Mouse (Mus musculus): ENCODE measurements at regions not wholly inside any gene's neighbourhood (a gene's known extent, or its start where the extent isn't known, plus 50 kb on each side); places are given as distances from the start of the nearest gene placed in this dataset.
A peak's percentile ranks its signal among the peaks of the same experiment; 100 is the strongest.

- DNase-seq: no peak
These were observed 81.4 kb downstream of the Lhx2 start for GRCm38 (mm10) chr2:38420498-38420897.

DNA sequence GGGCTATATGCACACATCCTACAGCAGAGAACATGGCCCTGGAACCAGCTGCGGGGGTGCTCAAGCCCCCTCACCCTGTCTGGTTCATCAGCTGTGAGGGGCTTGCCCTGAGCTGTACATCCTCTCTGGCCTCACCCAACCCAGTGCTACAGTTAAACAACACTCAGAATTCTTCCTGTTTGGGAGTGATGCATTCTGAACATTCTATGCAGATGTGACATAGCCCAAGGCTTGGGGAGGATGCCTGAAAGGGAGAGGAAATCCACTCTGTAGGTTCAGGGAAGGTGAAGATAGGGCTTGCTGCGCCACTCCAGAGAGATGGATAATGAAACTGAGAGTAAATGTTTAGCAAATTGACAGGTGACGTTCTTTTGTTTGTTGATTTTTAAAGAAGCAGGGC is 83.3 kb downstream of the Lhx2 start:
- no peak for DNase-seq

DNA sequence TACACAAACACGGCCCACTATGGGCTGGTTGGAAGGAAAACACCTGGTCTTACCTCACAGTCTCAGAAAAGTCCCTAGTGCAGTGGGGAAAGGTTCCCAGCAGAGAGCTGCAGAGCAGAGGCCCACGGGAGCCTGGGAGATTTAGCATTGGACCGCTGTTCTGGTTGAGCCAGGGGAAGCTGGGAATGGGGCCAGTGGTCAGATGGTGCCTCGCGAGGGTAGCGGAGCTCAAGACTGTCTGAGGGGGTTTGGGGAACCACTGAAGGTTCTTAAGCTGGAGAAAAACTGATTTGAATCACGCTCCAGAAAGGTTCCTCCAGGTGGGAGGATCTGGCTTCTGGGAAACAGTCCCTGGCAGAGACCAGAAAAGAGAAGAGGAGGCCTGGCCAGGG is 84.8 kb downstream of the Lhx2 start:
- peak; percentile 33 for DNase-seq

GRCm38 (mm10) chr2:38424278-38424931 is 85.3 kb downstream of the Lhx2 start:
- no peak for DNase-seq

- no peak for DNase-seq
These were observed 85.9 kb downstream of the Lhx2 start for GRCm38 (mm10) chr2:38424976-38425375.

GRCm38 (mm10) chr2:38429752-38430378 is 81.6 kb upstream of the Nek6 start:
- DNase-seq: peak; percentile 81

DNA sequence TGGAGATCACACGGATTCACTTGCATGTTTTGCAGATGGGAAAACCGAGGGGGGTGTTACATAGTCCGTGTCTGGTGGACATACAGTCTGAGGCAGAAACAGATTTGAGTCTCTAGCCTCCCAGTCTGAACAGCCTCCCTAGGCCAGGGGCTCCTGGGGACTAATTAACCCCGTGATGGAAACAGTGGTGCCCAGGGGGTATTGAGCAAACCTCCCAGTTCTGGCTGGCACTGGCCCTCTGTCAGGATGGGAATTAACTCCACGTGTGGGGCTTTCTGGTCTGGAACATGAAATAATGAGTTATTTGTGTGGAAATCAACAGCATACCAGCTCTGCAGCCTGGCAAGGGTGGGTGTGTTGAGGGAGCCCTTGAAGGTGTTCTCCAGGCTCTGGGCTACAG is 79.9 kb upstream of the Nek6 start:
- DNase-seq: no peak

DNA sequence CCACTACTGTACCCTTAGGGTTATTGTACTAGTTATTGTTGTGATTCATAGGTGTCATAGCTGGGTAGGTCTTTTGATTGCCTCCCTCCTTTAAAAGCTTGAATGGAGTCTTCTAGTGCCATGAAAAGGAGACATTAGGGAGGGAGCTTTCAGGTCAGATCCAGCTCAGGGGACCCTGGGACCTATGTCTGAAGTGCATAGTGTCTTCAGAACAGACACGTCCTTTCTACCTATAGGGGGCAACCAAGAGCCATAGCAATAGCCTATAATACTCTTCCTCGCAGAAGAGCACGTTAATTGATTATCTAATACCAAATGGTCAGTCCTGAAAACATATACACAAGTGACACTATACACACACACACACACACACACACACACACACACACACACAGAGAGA is 77.7 kb upstream of the Nek6 start:
- no peak for DNase-seq

GRCm38 (mm10) chr2:38436701-38437100 is 74.7 kb upstream of the Nek6 start:
- no peak for DNase-seq

DNA sequence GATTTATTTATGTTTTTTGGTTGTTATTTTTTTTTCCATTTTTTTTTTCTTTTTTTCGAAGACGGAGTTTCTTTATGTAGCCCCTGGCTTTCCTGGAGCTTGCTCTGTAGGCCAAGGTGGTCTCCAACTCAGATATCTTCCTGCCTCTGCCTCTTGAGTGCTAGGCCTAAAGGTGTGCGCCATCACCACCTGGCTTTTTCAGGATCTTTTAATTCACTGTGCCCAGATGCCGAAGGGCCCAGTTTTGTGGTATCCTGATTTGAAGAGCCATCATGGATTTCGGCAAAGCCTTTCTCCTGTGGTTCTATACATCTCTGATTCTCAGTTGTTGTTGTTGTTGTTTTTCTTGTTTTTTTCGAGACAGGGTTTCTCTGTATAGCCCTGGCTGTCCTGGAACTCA is 72.3 kb upstream of the Nek6 start:
- no peak for DNase-seq

- no peak for DNase-seq
These were observed 71.5 kb upstream of the Nek6 start for GRCm38 (mm10) chr2:38439973-38440372.

- DNase-seq: no peak
These were observed 62.4 kb upstream of the Nek6 start for GRCm38 (mm10) chr2:38449092-38449491.

DNA sequence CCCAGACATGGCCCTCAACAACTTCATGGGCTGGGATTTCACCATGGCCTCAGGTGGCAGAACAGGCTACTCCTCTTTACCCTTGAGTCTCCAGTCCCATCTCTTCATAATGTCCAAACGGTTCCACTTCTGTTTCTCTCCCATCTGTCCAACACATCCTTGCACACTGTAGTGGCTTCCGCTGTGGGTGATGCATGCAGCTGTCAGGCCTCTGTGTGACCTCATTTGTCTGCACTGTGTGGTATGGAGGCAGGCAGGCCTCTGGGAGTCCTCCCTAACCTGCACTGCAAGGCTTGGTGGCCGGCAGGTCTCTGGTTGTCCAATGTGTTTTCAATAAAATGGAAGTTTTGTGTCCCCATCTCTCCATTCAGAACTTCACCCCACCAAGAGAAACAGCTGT is 54.9 kb upstream of the Nek6 start:
- no peak for DNase-seq

GRCm38 (mm10) chr2:38460367-38460766 is 51.1 kb upstream of the Nek6 start:
- no peak for DNase-seq

- peak; percentile 8 for DNase-seq
These were observed 50.5 kb upstream of the Nek6 start for GRCm38 (mm10) chr2:38460825-38461540.
